Mouse (Mus musculus) hindbrain, postnatal 0 days (tissue): ENCODE results near the gene Neurod1. TPM values are rescaled to one million over a fixed set of nuclear protein-coding genes. Genes with fewer than 3 reads are reported as not detected.
A peak's percentile ranks its signal among the peaks of the same experiment; 100 is the strongest.

Experiments
- ATAC-seq: fragments of 200-750 bp; cut with Nextera tagmentation; 2 replicates; pipeline ENCODE4 v1.8.0; 2017; ENCODE audit warnings: mild to moderate bottlenecking, moderate TSS enrichment, moderate library complexity
- DNase-seq: peaks from one replicate; pipeline ENCODE4 v3.0.0-alpha.2; 2015; ENCODE audit warnings: low spot score
- H3K27ac ChIP-seq: fragments of 300-500 bp; sonication (generic); 2 replicates; pipeline ENCODE4 v1.5.1; 2014; ENCODE audit warnings: mild to moderate bottlenecking
- H3K27me3 ChIP-seq: fragments of 300-500 bp; sonication (generic); 2 replicates; pipeline ENCODE4 v1.6.1; 2014; ENCODE audit warnings: low read length, mixed read lengths; ENCODE audit not compliant: insufficient read depth
- H3K36me3 ChIP-seq: fragments of 300-500 bp; sonication (generic); 2 replicates; pipeline ENCODE4 v1.6.1; 2014; ENCODE audit warnings: low read length, mixed read lengths; ENCODE audit not compliant: insufficient read depth
- H3K4me1 ChIP-seq: fragments of 300-500 bp; sonication (generic); 2 replicates; pipeline ENCODE4 v1.6.1; 2014; ENCODE audit warnings: antibody characterized with exemption, low read length, mixed read lengths; ENCODE audit not compliant: insufficient read depth
- H3K4me2 ChIP-seq: fragments of 300-500 bp; sonication (generic); 2 replicates; pipeline ENCODE4 v1.6.1; 2014; ENCODE audit warnings: low read depth, mild to moderate bottlenecking, low read length, moderate library complexity, mixed read lengths
- H3K4me3 ChIP-seq: fragments of 300-500 bp; sonication (generic); 2 replicates; pipeline ENCODE4 v1.5.1; 2014; ENCODE audit warnings: low read length
- H3K9ac ChIP-seq: fragments of 300-500 bp; sonication (generic); replicated peaks from 2 replicates; pipeline ENCODE4 v1.6.1; 2014; ENCODE audit warnings: mild to moderate bottlenecking, low read length, moderate library complexity, mixed read lengths
- H3K9me3 ChIP-seq: fragments of 300-500 bp; sonication (generic); 2 replicates; pipeline ENCODE4 v1.6.1; 2016; ENCODE audit warnings: low read length, mixed read lengths
- CTCF ChIP-seq: IDR thresholded peaks from 2 replicates; pipeline ENCODE4 v1.5.1; 2016; ENCODE audit warnings: antibody characterized with exemption, control low read depth, low read depth
- WGBS: fragments of 180-500 bp; shearing (Covaris S2); extraction: QIAGEN DNeasy Blood & Tissue Kit; methylation state at CpG from one replicate; pipeline ENCODE4 v1.1.7; 2014; 5-methylcytosine and 5-hydroxymethylcytosine counted together
- polyA plus RNA-seq: library from polyadenylated mRNA; unstranded; fragments of >200 nt; fragmentation: Nextera tagmentation; extraction: Ambion mirVana; gene quantifications from 2 replicates; pipeline ENCODE4 v1.2.1, GENCODE M21; 2015
- total RNA-seq: library from RNA; depleted of rRNA; stranded (reverse); fragments of >200 nt; gene quantifications from 2 replicates; pipeline ENCODE4 v1.2.3, GENCODE M21; 2014

The Neurod1 gene
- total and polyA plus RNA-seq, 2 experiments from 2014 or later, result 56.0 to 85.9 TPM

GRCm38 (mm10) chr2:79443861-79444620 lies 12.5 kb downstream of the Neurod1 start:
- Histone ChIP-seq H3K4me2 (no peak overlapping the region), H3K9me3 (no peaks in the 10 kb centered on the region), H3K27me3 (no peaks in the 10 kb centered on the region), H3K9ac (no peak overlapping the region), H3K4me1 (no peaks in the 10 kb centered on the region), H3K4me3 (no peak overlapping the region), H3K36me3 (no peaks in the 10 kb centered on the region), H3K27ac (no peak overlapping the region)
- no peak for TF ChIP-seq CTCF
- WGBS, result 83% methylated on average over 3 of the region's 3 CpGs
- DNase-seq (no peak), ATAC-seq (no peak)

GRCm38 (mm10) chr2:79443401-79443800 lies 13.2 kb downstream of the Neurod1 start:
- no peaks in the 10 kb centered on the region for H3K9me3 ChIP-seq
- no peak for DNase-seq
- 93% methylated on average over 2 of the region's 2 CpGs for WGBS
- ATAC-seq, result no peak
- H3K4me3 ChIP-seq, result no peak overlapping the region
- no peak for TF ChIP-seq CTCF
- H3K27me3 ChIP-seq, result no peaks in the 10 kb centered on the region
- no peaks in the 10 kb centered on the region for H3K36me3 ChIP-seq
- no peak overlapping the region for H3K27ac ChIP-seq
- H3K4me2 ChIP-seq, result no peak overlapping the region
- no peak overlapping the region for H3K9ac ChIP-seq
- H3K4me1 ChIP-seq, result no peaks in the 10 kb centered on the region

GRCm38 (mm10) chr2:79442906-79443305 lies 13.6 kb downstream of the Neurod1 start:
- no peak overlapping the region for H3K4me3 ChIP-seq
- no peaks in the 10 kb centered on the region for H3K4me1 ChIP-seq
- 0 out of 2 replicates have a peak, but pooled peaks have one; percentile 47 for ATAC-seq
- no peaks in the 10 kb centered on the region for H3K9me3 ChIP-seq
- DNase-seq, result no peak
- 67% methylated on average over 6 of the region's 6 CpGs for WGBS
- no peaks in the 10 kb centered on the region for H3K27me3 ChIP-seq
- H3K36me3 ChIP-seq, result no peaks in the 10 kb centered on the region
- H3K27ac ChIP-seq, result no peak overlapping the region
- H3K9ac ChIP-seq, result no peak overlapping the region
- no peak for TF ChIP-seq CTCF
- H3K4me2 ChIP-seq, result no peak overlapping the region

GRCm38 (mm10) chr2:79442227-79442626 lies 14.3 kb downstream of the Neurod1 start:
- Histone ChIP-seq H3K9me3 (no peaks in the 10 kb centered on the region), H3K27me3 (no peaks in the 10 kb centered on the region), H3K27ac (no peak overlapping the region), H3K4me1 (no peaks in the 10 kb centered on the region), H3K36me3 (no peaks in the 10 kb centered on the region), H3K4me3 (no peak overlapping the region), H3K9ac (no peak overlapping the region), H3K4me2 (no peak overlapping the region)
- no peak for TF ChIP-seq CTCF
- no peak for DNase-seq
- whole genome bisulfite sequencing, result 95% methylated on average over 2 of the region's 2 CpGs
- ATAC-seq, result no peak

GRCm38 (mm10) chr2:79430061-79430460 lies 26.5 kb downstream of the Neurod1 start:
- H3K4me3 ChIP-seq, result no peak overlapping the region
- ATAC-seq (no peak), DNase-seq (no peak)

GRCm38 (mm10) chr2:79429650-79430049 lies 26.9 kb downstream of the Neurod1 start:
- H3K4me1 ChIP-seq, result peaks cover 7% of the 10 kb centered on the region
- WGBS, result 7% methylated on average over 6 of the region's 6 CpGs
- no peak for ATAC-seq
- H3K27ac ChIP-seq, result no peak overlapping the region
- H3K9ac ChIP-seq, result no peak overlapping the region
- TF ChIP-seq CTCF, result no peak
- H3K9me3 ChIP-seq, result no peaks in the 10 kb centered on the region
- H3K36me3 ChIP-seq, result no peaks in the 10 kb centered on the region
- no peak overlapping the region for H3K4me3 ChIP-seq
- H3K27me3 ChIP-seq, result no peaks in the 10 kb centered on the region
- no peak for DNase-seq
- no peak overlapping the region for H3K4me2 ChIP-seq

More at GRCm38 (mm10) chr2:79430061-79430460, 26.5 kb downstream of the Neurod1 start:
- Histone ChIP-seq H3K27me3 (no peaks in the 10 kb centered on the region), H3K27ac (no peak overlapping the region), H3K4me2 (no peak overlapping the region), H3K4me1 (peaks cover 7% of the 10 kb centered on the region), H3K9me3 (no peaks in the 10 kb centered on the region), H3K36me3 (no peaks in the 10 kb centered on the region), H3K9ac (no peak overlapping the region)
- no peak for TF ChIP-seq CTCF

- H3K9ac ChIP-seq, result peak overlapping the region; percentile 15; the same call in 1 of the 2 replicates
- 0 out of 2 replicates have a peak, but pooled peaks have one; percentile 21 for ATAC-seq
Observed at GRCm38 (mm10) chr2:79429108-79429507, 27.4 kb downstream of the Neurod1 start.

More at GRCm38 (mm10) chr2:79429108-79429507, 27.4 kb downstream of the Neurod1 start:
- TF ChIP-seq CTCF, result no peak
- Histone ChIP-seq H3K27ac (no peak overlapping the region), H3K9me3 (no peaks in the 10 kb centered on the region), H3K4me1 (peaks cover 7% of the 10 kb centered on the region), H3K4me2 (peak overlapping the region; percentile 64), H3K36me3 (no peaks in the 10 kb centered on the region), H3K27me3 (no peaks in the 10 kb centered on the region), H3K4me3 (peak overlapping the region; percentile 42)
- WGBS, result 17% methylated on average over 7 of the region's 7 CpGs
- DNase-seq, result no peak
